Mouse (Mus musculus): Measurements from ENCODE around the gene Nr1h5. TPM values are rescaled to one million over a fixed set of nuclear protein-coding genes. Genes with fewer than 3 reads are reported as not detected.

The Nr1h5 gene
- polyA plus RNA-seq, 1 experiment from 2014 or later: 0.14 TPM

Other genes starting within 250 kb of the Nr1h5 start
- gene Tspan2, start 229.6 kb downstream of the Nr1h5 start, polyA plus RNA-seq (2015; fragmentation: Nextera tagmentation; extraction: Ambion mirVana): 22.5 and 23.1 TPM in 2 replicates
- gene Tshb, start 181.4 kb downstream of the Nr1h5 start, polyA plus RNA-seq (2015; fragmentation: Nextera tagmentation; extraction: Ambion mirVana): 0.08 TPM in 1 of 2 replicates, not detected in the other
- gene Sycp1, start 28.0 kb downstream of the Nr1h5 start, polyA plus RNA-seq (2015; fragmentation: Nextera tagmentation; extraction: Ambion mirVana): not detected in 2 replicates
- 61.8 and 67.6 TPM in 2 replicates for gene Sike1, start 31.6 kb upstream of the Nr1h5 start, polyA plus RNA-seq (2015; fragmentation: Nextera tagmentation; extraction: Ambion mirVana)
- 254 and 259 TPM in 2 replicates for gene Csde1, start 56.3 kb upstream of the Nr1h5 start, polyA plus RNA-seq (2015; fragmentation: Nextera tagmentation; extraction: Ambion mirVana)
- 60.5 and 73.7 TPM in 2 replicates for gene Nras, start 94.2 kb upstream of the Nr1h5 start, polyA plus RNA-seq (2015; fragmentation: Nextera tagmentation; extraction: Ambion mirVana)
- gene Ampd1, start 109.9 kb upstream of the Nr1h5 start, polyA plus RNA-seq (2015; fragmentation: Nextera tagmentation; extraction: Ambion mirVana): 0.19 and 0.32 TPM in 2 replicates
- 2.9 and 5.0 TPM in 2 replicates for gene Dennd2c, start 138.5 kb upstream of the Nr1h5 start, polyA plus RNA-seq (2015; fragmentation: Nextera tagmentation; extraction: Ambion mirVana)
- gene Bcas2, start 207.5 kb upstream of the Nr1h5 start, polyA plus RNA-seq (2015; fragmentation: Nextera tagmentation; extraction: Ambion mirVana): 120 and 122 TPM in 2 replicates